In the genomic region with DNA sequence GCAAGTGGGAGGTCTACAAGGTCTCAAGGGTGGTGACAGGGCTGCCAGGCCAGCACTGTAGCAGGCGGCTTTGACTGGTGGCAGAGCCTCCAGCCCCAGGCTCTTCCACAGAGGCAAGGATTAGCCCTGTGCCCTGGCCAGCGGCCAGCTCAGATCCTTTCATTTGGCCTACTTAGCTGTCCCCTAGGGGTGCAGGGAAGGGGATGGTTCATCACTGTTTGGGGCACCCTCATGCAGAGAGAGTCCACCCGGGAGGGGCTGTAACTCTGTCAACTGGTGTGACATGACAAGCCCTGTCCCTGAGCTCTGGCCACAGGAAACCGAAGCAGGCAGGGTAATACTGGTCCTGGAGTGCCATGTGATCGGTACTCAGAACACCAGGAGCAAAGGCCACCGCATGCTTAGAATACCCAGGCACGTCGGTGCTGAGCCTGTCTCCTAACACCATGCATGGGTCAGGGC, we compare ENCODE assay signal across 9 mouse cellular contexts.
A peak's percentile ranks its signal among the peaks of the same experiment; 100 is the strongest.
DNase-seq lines count a peak whose midpoint lies in the region; ATAC-seq lines count a peak whose summit lies in the region.
"Had no signal": no experiment of that assay in that cellular context is flagged by ENCODE, and none has a peak within 500 bp of the region (broad histone marks: within the 10 kb centered on the region; RNA-seq: fewer than 3 reads in every experiment).

No protein-coding gene starts in this region.

- no peaks in the 10 kb centered on the region for H3K36me3 ChIP-seq in forebrain, embryonic 11.5 days (ENCODE audit: control insufficient read depth, insufficient read depth, low read length)
- no peaks in the 10 kb centered on the region for H3K36me3 ChIP-seq in forebrain, embryonic 14.5 days (ENCODE audit: control insufficient read depth, insufficient read depth, low read length)
- no peaks in the 10 kb centered on the region for H3K36me3 ChIP-seq in lung, embryonic 15.5 days
- H3K36me3 ChIP-seq in hindbrain, embryonic 15.5 days, result no peaks in the 10 kb centered on the region
- no peaks in the 10 kb centered on the region for H3K36me3 ChIP-seq in midbrain, embryonic 15.5 days (replicated peaks)

- no peaks in the 10 kb centered on the region for H3K9me3 ChIP-seq in forebrain, embryonic 11.5 days (ENCODE audit: control insufficient read depth, low read length)
- no peaks in the 10 kb centered on the region for H3K9me3 ChIP-seq in forebrain, embryonic 14.5 days (replicated peaks; ENCODE audit: control insufficient read depth, low read length)
- H3K9me3 ChIP-seq in lung, embryonic 15.5 days, result no peaks in the 10 kb centered on the region
- no peaks in the 10 kb centered on the region for H3K9me3 ChIP-seq in hindbrain, embryonic 15.5 days
- H3K9me3 ChIP-seq in midbrain, embryonic 15.5 days, result no peaks in the 10 kb centered on the region

- no peak overlapping the region for H3K9ac ChIP-seq in forebrain, embryonic 11.5 days (ENCODE audit: low read length)
- H3K9ac ChIP-seq in forebrain, embryonic 14.5 days (ENCODE audit: low read length), result no peak overlapping the region
- no peak overlapping the region for H3K9ac ChIP-seq in lung, embryonic 15.5 days
- H3K9ac ChIP-seq in hindbrain, embryonic 15.5 days, result no peak overlapping the region
- H3K9ac ChIP-seq in midbrain, embryonic 15.5 days, result no peak overlapping the region

- no peak overlapping the region for H3K4me2 ChIP-seq in forebrain, embryonic 11.5 days (ENCODE audit: low read depth, low read length, severe bottlenecking)
- no peak overlapping the region for H3K4me2 ChIP-seq in forebrain, embryonic 14.5 days (ENCODE audit: low read length)
- H3K4me2 ChIP-seq in lung, embryonic 15.5 days, result no peak overlapping the region
- no peak overlapping the region for H3K4me2 ChIP-seq in hindbrain, embryonic 15.5 days
- H3K4me2 ChIP-seq in midbrain, embryonic 15.5 days, result no peak overlapping the region

- no peak overlapping the region for H3K4me3 ChIP-seq in forebrain, embryonic 11.5 days (ENCODE audit: low read depth, low read length)
- H3K4me3 ChIP-seq in forebrain, embryonic 14.5 days (ENCODE audit: low read depth, low read length), result no peak overlapping the region
- no peak overlapping the region for H3K4me3 ChIP-seq in lung, embryonic 15.5 days
- no peak overlapping the region for H3K4me3 ChIP-seq in hindbrain, embryonic 15.5 days
- no peak overlapping the region for H3K4me3 ChIP-seq in midbrain, embryonic 15.5 days

- no peak for ATAC-seq in forebrain, embryonic 11.5 days (replicated peaks; ENCODE audit: low FRiP score)
- ATAC-seq in forebrain, embryonic 14.5 days, result no peak
- 0 out of 2 replicates have a peak, but pooled peaks have one; percentile 35 for ATAC-seq in lung, embryonic 15.5 days (ENCODE audit: borderline replicate concordance, extremely low read depth, low FRiP score, low TSS enrichment)
- ATAC-seq in hindbrain, embryonic 15.5 days (ENCODE audit: low FRiP score, low read depth), result peak; percentile 42; the same call in 1 of the 2 replicates
- ATAC-seq in midbrain, embryonic 15.5 days (replicated peaks), result peak; percentile 65

- WGBS in forebrain, embryonic 11.5 days, result 70% methylated on average over 8 of the region's 8 CpGs
- WGBS in forebrain, embryonic 14.5 days, result 57% methylated on average over 8 of the region's 8 CpGs
- WGBS in lung, embryonic 15.5 days, result 53% methylated on average over 8 of the region's 8 CpGs
- WGBS in hindbrain, embryonic 15.5 days, result 67% methylated on average over 8 of the region's 8 CpGs
- WGBS in midbrain, embryonic 15.5 days, result 50% methylated on average over 8 of the region's 8 CpGs

- H3K27ac ChIP-seq in forebrain, embryonic 11.5 days (ENCODE audit: low read depth, low read length), result no peak overlapping the region
- no peak overlapping the region for H3K27ac ChIP-seq in forebrain, embryonic 14.5 days (ENCODE audit: low read depth, low read length)
- H3K27ac ChIP-seq in lung, embryonic 15.5 days, result no peak overlapping the region
- no peak overlapping the region for H3K27ac ChIP-seq in hindbrain, embryonic 15.5 days (replicated peaks)
- H3K27ac ChIP-seq in midbrain, embryonic 15.5 days, result no peak overlapping the region

- no peaks in the 10 kb centered on the region for H3K27me3 ChIP-seq in forebrain, embryonic 11.5 days (ENCODE audit: control insufficient read depth, insufficient read depth, low read length)
- H3K27me3 ChIP-seq in forebrain, embryonic 14.5 days (replicated peaks; ENCODE audit: control insufficient read depth, insufficient read depth, low read length), result no peaks in the 10 kb centered on the region
- H3K27me3 ChIP-seq in lung, embryonic 15.5 days, result no peaks in the 10 kb centered on the region
- H3K27me3 ChIP-seq in hindbrain, embryonic 15.5 days, result no peaks in the 10 kb centered on the region
- no peaks in the 10 kb centered on the region for H3K27me3 ChIP-seq in midbrain, embryonic 15.5 days (replicated peaks)

- DNase-seq in forebrain, embryonic 11.5 days (ENCODE audit: low spot score), result peak; percentile 39
- no peak for DNase-seq in forebrain, embryonic 14.5 days (ENCODE audit: low spot score)
- DNase-seq in lung, adult 18-20 months, result no peak
- DNase-seq in layer of hippocampus, postnatal 14 days (ENCODE audit: low spot score in 2 of 2), result no peak
- no peak for DNase-seq in adrenal gland, adult 2 months
- DNase-seq: kidney, adult 2 months had no signal

- no peaks in the 10 kb centered on the region; the same call in 1 of the 2 replicates for H3K4me1 ChIP-seq in forebrain, embryonic 11.5 days (replicated peaks; ENCODE audit: control insufficient read depth, insufficient read depth, low read length)
- peaks cover 4% of the 10 kb centered on the region; the same call in 1 of the 2 replicates for H3K4me1 ChIP-seq in forebrain, embryonic 14.5 days (ENCODE audit: control insufficient read depth, insufficient read depth, low read length)
- H3K4me1 ChIP-seq in lung, embryonic 15.5 days, result peaks cover 3% of the 10 kb centered on the region; the same call in 1 of the 2 replicates
- H3K4me1 ChIP-seq in hindbrain, embryonic 15.5 days (replicated peaks), result peaks cover 19% of the 10 kb centered on the region
- H3K4me1 ChIP-seq in midbrain, embryonic 15.5 days, result peaks cover 8% of the 10 kb centered on the region

Comparison
In these comparisons a context has a peak if more than half of its experiments do, and no peak if none do; other contexts are left out.
1. ATAC-seq: peak in lung, embryonic 15.5 days (single experiment), hindbrain, embryonic 15.5 days (single experiment) and midbrain, embryonic 15.5 days (single experiment); none in forebrain, embryonic 11.5 days (single experiment) and forebrain, embryonic 14.5 days (single experiment).